Mouse (Mus musculus) stomach, adult 2 months (tissue): ENCODE measurements around the gene Cabcoco1. TPM values are rescaled to one million over a fixed set of nuclear protein-coding genes. Genes with fewer than 3 reads are reported as not detected.

Experiments
- polyA plus RNA-seq: library from polyadenylated mRNA; depleted of rRNA; stranded (reverse); fragments of >200 nt; gene quantifications from 2 replicates; pipeline ENCODE4 v1.2.3, GENCODE M21; 2012; rRNA removed

Gene Cabcoco1
- not detected in 2 replicates for polyA plus RNA-seq

GRCm38 (mm10) chr10:68541139-68541942 is at the start of gene Cabcoco1:
Cabcoco1 (minus strand) TSS chr10:68541896.

Other genes starting within 250 kb of the Cabcoco1 start
- 0.24 and 0.36 TPM in 2 replicates for gene Tmem26, start 181.8 kb upstream of the Cabcoco1 start, polyA plus RNA-seq